ENCODE assay signal across 8 mouse cellular contexts in the genomic region with DNA sequence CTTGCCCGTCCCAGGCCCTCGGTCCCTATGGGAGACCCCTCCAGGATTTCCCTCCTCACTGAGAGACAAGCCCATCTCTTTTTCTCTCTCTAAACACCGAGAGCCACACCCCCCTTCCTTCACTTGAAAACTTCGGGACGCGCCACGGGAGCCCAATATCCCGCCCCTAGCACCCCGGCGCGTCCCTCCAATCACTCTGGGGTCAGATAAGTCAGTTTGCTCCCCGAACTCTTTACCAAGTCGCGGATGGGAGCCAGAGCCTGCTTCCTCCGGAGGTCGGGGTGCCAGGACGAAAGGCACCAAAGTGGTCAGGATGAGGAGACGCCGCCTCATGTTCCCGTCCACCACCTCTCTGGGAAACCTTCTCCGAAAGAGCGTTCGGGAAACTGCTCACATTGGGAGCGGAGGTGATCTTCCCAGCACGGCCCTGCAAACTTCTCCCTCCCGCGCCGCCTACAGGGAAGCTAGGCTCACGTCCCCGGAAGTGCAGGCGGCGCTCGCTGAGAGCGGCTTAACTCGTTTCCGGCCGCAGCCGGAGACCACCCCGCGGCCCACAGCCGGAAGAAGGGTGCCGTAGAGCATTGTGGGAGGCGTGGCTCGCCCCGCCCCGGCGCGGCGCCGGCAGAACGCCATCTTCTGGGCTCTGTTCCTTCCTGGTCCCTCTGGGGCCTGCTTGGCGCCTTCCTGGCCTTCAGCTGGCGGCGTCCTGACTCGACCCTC. TPM values are rescaled to one million over a fixed set of nuclear protein-coding genes. Genes with fewer than 3 reads are reported as not detected.
DNase-seq lines count a peak whose midpoint lies in the region; ATAC-seq and TF ChIP-seq lines count a peak whose summit lies in the region.

TSS of gene Adam17 (minus strand) at position 533 of the 720 bp plus-strand sequence.

- H3K4me3 ChIP-seq in C2C12 (ENCODE audit: insufficient read depth, poor library complexity, severe bottlenecking), result peak within 1 kb of the TSS; percentile 74
- peak within 1 kb of the TSS; percentile 97 for H3K4me3 ChIP-seq in erythroblast, embryonic 14.5 days (replicated peaks)
- H3K4me3 ChIP-seq in heart, embryonic 11.5 days (ENCODE audit: low read depth, low read length), result peak within 1 kb of the TSS; percentile 60
- H3K4me3 ChIP-seq in kidney, embryonic 16.5 days (ENCODE audit: low read length), result peak within 1 kb of the TSS; percentile 86
- peak within 1 kb of the TSS; percentile 77 for H3K4me3 ChIP-seq in liver, adult 2 months (ENCODE audit: insufficient read depth, low read depth, low read length)
- H3K4me3 ChIP-seq in myocyte, result peak within 1 kb of the TSS; percentile 90

- WGBS in heart, embryonic 11.5 days (ENCODE audit: insufficient replicate concordance), result under 1% methylated on average over 55 of the region's 55 CpGs
- under 1% methylated on average over 55 of the region's 55 CpGs for WGBS in kidney, embryonic 16.5 days
- WGBS in liver, adult 2 months, result under 1% methylated on average over 55 of the region's 55 CpGs

- peak; percentile 91 for TF ChIP-seq POLR2A in brain, embryonic 14.5 days (IDR thresholded peaks at IDR 0.05; ENCODE audit: borderline replicate concordance, extremely low read depth, insufficient read depth, insufficient read length, poor library complexity, severe bottlenecking)
- peak; percentile 69 for TF ChIP-seq POLR2A in liver, adult 2 months (IDR thresholded peaks at IDR 0.05; ENCODE audit: extremely low read depth, insufficient read depth, low read length)
- TF ChIP-seq POLR2A in myocyte (IDR thresholded peaks at IDR 0.05; ENCODE audit: insufficient read length, low read depth), result peak; percentile 87

- H3K27me3 ChIP-seq in C2C12 (ENCODE audit: control insufficient read depth, insufficient read depth, insufficient read length), result no peaks in the 10 kb centered on the region
- no peaks in the 10 kb centered on the region for H3K27me3 ChIP-seq in erythroblast, embryonic 14.5 days (ENCODE audit: control insufficient read depth)
- no peaks in the 10 kb centered on the region for H3K27me3 ChIP-seq in heart, embryonic 11.5 days (ENCODE audit: control insufficient read depth, insufficient read depth, low read length)
- H3K27me3 ChIP-seq in kidney, embryonic 16.5 days (ENCODE audit: insufficient read depth, low read length), result no peaks in the 10 kb centered on the region
- H3K27me3 ChIP-seq in liver, adult 2 months (ENCODE audit: control insufficient read depth, insufficient read depth, low read length), result no peaks in the 10 kb centered on the region
- no peaks in the 10 kb centered on the region for H3K27me3 ChIP-seq in myocyte (ENCODE audit: control insufficient read depth, insufficient read depth, insufficient read length)
- no peaks in the 10 kb centered on the region for H3K27me3 ChIP-seq in splenic B cell, adult 2 months (ENCODE audit: control insufficient read depth, insufficient read depth, low read length, poor library complexity, severe bottlenecking)

- peak; percentile 99 for DNase-seq in brain, embryonic 14.5 days (ENCODE audit: low read depth)
- peak; percentile 84 for DNase-seq in liver, adult 2 months (ENCODE audit: extremely low read depth, low read depth, low spot score)
- DNase-seq in splenic B cell, adult 2 months (ENCODE audit: low read depth, low spot score), result peak; percentile 96

- H3K9ac ChIP-seq in heart, embryonic 11.5 days (ENCODE audit: low read depth, low read length), result peak within 1 kb of the TSS; percentile 93
- peak within 1 kb of the TSS; percentile 96 for H3K9ac ChIP-seq in kidney, embryonic 16.5 days (replicated peaks; ENCODE audit: low read length)
- peak within 1 kb of the TSS; percentile 88 for H3K9ac ChIP-seq in liver, adult 2 months (ENCODE audit: low read depth, low read length)

- no peaks in the 10 kb centered on the region for H3K9me3 ChIP-seq in erythroblast, embryonic 14.5 days (ENCODE audit: control insufficient read depth, low read length)
- H3K9me3 ChIP-seq in heart, embryonic 11.5 days (replicated peaks; ENCODE audit: control insufficient read depth, low read length), result no peaks in the 10 kb centered on the region
- H3K9me3 ChIP-seq in kidney, embryonic 16.5 days (ENCODE audit: low read length), result no peaks in the 10 kb centered on the region

- peak within 1 kb of the TSS; percentile 87 for H3K4me2 ChIP-seq in heart, embryonic 11.5 days
- peak within 1 kb of the TSS; percentile 82 for H3K4me2 ChIP-seq in kidney, embryonic 16.5 days (replicated peaks; ENCODE audit: low read depth, low read length)
- peak within 1 kb of the TSS; percentile 92 for H3K4me2 ChIP-seq in myocyte (ENCODE audit: low read depth)

- H3ac ChIP-seq in C2C12 (ENCODE audit: control insufficient read depth, insufficient read length, low read depth) (peak within 1 kb of the TSS; percentile 91), myocyte (ENCODE audit: control insufficient read depth, insufficient read length) (peak within 1 kb of the TSS; percentile 19)

- peak; percentile 96 for ATAC-seq in heart, embryonic 11.5 days (replicated peaks; ENCODE audit: insufficient number of reproducible peaks, low FRiP score, low TSS enrichment)
- peak; percentile 97 for ATAC-seq in kidney, embryonic 16.5 days (ENCODE audit: low FRiP score, low TSS enrichment)

- TF ChIP-seq CTCF in C2C12 (IDR thresholded peaks at IDR 0.05; ENCODE audit: control insufficient read depth, insufficient read depth, insufficient read length), result peak; percentile 56
- peak; percentile 59; the same call in 1 of the 2 replicates for TF ChIP-seq CTCF in brain, embryonic 14.5 days (IDR thresholded peaks at IDR 0.05; ENCODE audit: borderline replicate concordance, extremely low read depth, insufficient read depth, insufficient read length)
- peak; percentile 69 for TF ChIP-seq CTCF in liver, adult 2 months (IDR thresholded peaks at IDR 0.05; ENCODE audit: low read depth, low read length)

- peak within 1 kb of the TSS; percentile 92 for H3K27ac ChIP-seq in heart, embryonic 11.5 days (ENCODE audit: low read depth, low read length)
- H3K27ac ChIP-seq in kidney, embryonic 16.5 days (ENCODE audit: low read length), result peak within 1 kb of the TSS; percentile 98
- peak within 1 kb of the TSS; percentile 93 for H3K27ac ChIP-seq in liver, adult 2 months (replicated peaks; ENCODE audit: insufficient read depth, low read depth, low read length)

- H3K4me1 ChIP-seq in erythroblast, embryonic 14.5 days (ENCODE audit: control insufficient read depth), result peaks cover 29% of the 10 kb centered on the region
- H3K4me1 ChIP-seq in heart, embryonic 11.5 days (ENCODE audit: control insufficient read depth, insufficient read depth, low read length), result 0 out of 2 replicates have a peak, but pooled peaks cover 3% of the 10 kb centered on the region
- H3K4me1 ChIP-seq in kidney, embryonic 16.5 days (ENCODE audit: insufficient read depth, low read length), result peaks cover 16% of the 10 kb centered on the region
- H3K4me1 ChIP-seq in liver, adult 2 months (ENCODE audit: control insufficient read depth, insufficient read depth, low read length), result peaks cover 3% of the 10 kb centered on the region; the same call in 1 of the 2 replicates

- H3K79me2 ChIP-seq in C2C12 (ENCODE audit: control insufficient read depth, insufficient read depth) (peaks cover 45% of the 10 kb centered on the region), myocyte (ENCODE audit: control insufficient read depth, insufficient read depth) (peaks cover 36% of the 10 kb centered on the region)
- H3K79me2 ChIP-seq in liver, adult 2 months (ENCODE audit: control insufficient read depth, insufficient read depth, low read length), result peaks cover 12% of the 10 kb centered on the region

- H3K36me3 ChIP-seq in C2C12 (ENCODE audit: control insufficient read depth, insufficient read depth) (no peaks in the 10 kb centered on the region), myocyte (ENCODE audit: control insufficient read depth, insufficient read depth) (no peaks in the 10 kb centered on the region)
- peaks cover 1% of the 10 kb centered on the region; the same call in 1 of the 2 replicates for H3K36me3 ChIP-seq in erythroblast, embryonic 14.5 days (ENCODE audit: control insufficient read depth)
- no peaks in the 10 kb centered on the region for H3K36me3 ChIP-seq in heart, embryonic 11.5 days (ENCODE audit: control insufficient read depth, insufficient read depth, low read length)
- no peaks in the 10 kb centered on the region for H3K36me3 ChIP-seq in kidney, embryonic 16.5 days (ENCODE audit: insufficient read depth, low read length)
- H3K36me3 ChIP-seq in liver, adult 2 months (ENCODE audit: control insufficient read depth, insufficient read depth, low read length), result no peaks in the 10 kb centered on the region
- H3K36me3 ChIP-seq in splenic B cell, adult 2 months (ENCODE audit: control insufficient read depth, insufficient read depth, low read length, poor library complexity, severe bottlenecking), result no peaks in the 10 kb centered on the region

- peaks cover 34% of the 10 kb centered on the region for H3K79me3 ChIP-seq in C2C12 (ENCODE audit: low read depth)

TF ChIP-seq in C2C12, 6 proteins besides CTCF, POLR2A, EP300 and RAD21:
- TF ChIP-seq MAX (IDR thresholded peaks at IDR 0.05) (peak; percentile 57), FOSL1 (IDR thresholded peaks at IDR 0.05; ENCODE audit: insufficient read depth, low read length, poor library complexity, severe bottlenecking) (no peak), CEBPB (IDR thresholded peaks at IDR 0.05; ENCODE audit: low read depth) (no peak)

TF ChIP-seq in myocyte, 11 proteins besides CTCF, POLR2A, EP300 and RAD21 (continues in another document):
- TF ChIP-seq TCF3 (IDR thresholded peaks at IDR 0.05; ENCODE audit: insufficient read length, low read depth), result no peak
- peak; percentile 75 for TF ChIP-seq POLR2AphosphoS2 (IDR thresholded peaks at IDR 0.05; ENCODE audit: insufficient read length, low read depth)
- no peak for TF ChIP-seq REST (IDR thresholded peaks at IDR 0.05; ENCODE audit: insufficient read depth, insufficient read length)
- peak; percentile 47 for TF ChIP-seq SRF (IDR thresholded peaks at IDR 0.05; ENCODE audit: control insufficient read depth, insufficient read length, low read depth)
- no peak for TF ChIP-seq MAX (IDR thresholded peaks at IDR 0.05; ENCODE audit: low read depth)
- TF ChIP-seq MYOG (IDR thresholded peaks at IDR 0.05; ENCODE audit: control insufficient read depth in 1 of 3, insufficient read depth in 1 of 3, insufficient read length in 2 of 3, low read depth in 2 of 3), result peak in 1 of 3 experiments; percentile 16
- no peak for TF ChIP-seq USF1 (IDR thresholded peaks at IDR 0.05; ENCODE audit: low read depth)
- TF ChIP-seq MYOD1 (IDR thresholded peaks at IDR 0.05; ENCODE audit: control insufficient read depth in 1 of 3, insufficient read length in 2 of 3, low read depth in 2 of 3), result peak in 1 of 3 experiments; percentile 29

RNA-seq across cellular contexts. Expression of gene Adam17, which starts in this region (rescaled TPM):
- polyA plus RNA-seq in C2C12 (2012; fragmentation: generic; extraction: Trizol), result 12.4 TPM
- polyA plus RNA-seq in brain, embryonic 14.5 days (2012; rRNA removed), result 18.3 and 22.2 TPM in 2 replicates
- 0.50 and 0.58 TPM in 2 replicates for polyA plus RNA-seq in erythroblast, embryonic 14.5 days (2012)
- 28.7 and 36.0 TPM in 2 replicates for polyA plus RNA-seq in heart, embryonic 11.5 days (2014; fragmentation: Nextera tagmentation; extraction: Ambion mirVana)
- polyA plus RNA-seq in kidney, embryonic 16.5 days (2015; fragmentation: Nextera tagmentation; extraction: Ambion mirVana), result 51.1 and 52.1 TPM in 2 replicates
- total RNA-seq in liver, adult 2 months (2014; rRNA removed), result 14.7 and 16.7 TPM in 2 replicates
- polyA plus RNA-seq in liver, adult 2 months (2012; rRNA removed), result 9.5 and 10.5 TPM in 2 replicates
- polyA plus RNA-seq in myocyte (2012; fragmentation: generic; extraction: Trizol), result 13.4 TPM

Comparison
In these comparisons a context has a peak if more than half of its experiments do, and no peak if none do; other contexts are left out.
1. Peak in every context shown above with its lines: DNase-seq, ATAC-seq, H3K4me3 ChIP-seq and H3K27ac ChIP-seq.